Mouse (Mus musculus) erythroblast, embryonic 14.5 days (primary cell): ENCODE results near the gene Ttc7. TPM values are rescaled to one million over a fixed set of nuclear protein-coding genes. Genes with fewer than 3 reads are reported as not detected.

ENCODE experiments used
- H3K27me3 ChIP-seq: 2 replicates; pipeline ENCODE4 v1.6.1; 2012; ENCODE audit warnings: inconsistent platforms; ENCODE audit not compliant: control insufficient read depth
- H3K36me3 ChIP-seq: 2 replicates; pipeline ENCODE4 v1.6.1; 2012; ENCODE audit warnings: mild to moderate bottlenecking, inconsistent platforms; ENCODE audit not compliant: control insufficient read depth
- H3K4me1 ChIP-seq: 2 replicates; pipeline ENCODE4 v1.6.1; 2012; ENCODE audit warnings: inconsistent platforms; ENCODE audit not compliant: control insufficient read depth
- H3K4me3 ChIP-seq: replicated peaks from 2 replicates; pipeline ENCODE3; 2012; ENCODE audit warnings: moderate library complexity, mild to moderate bottlenecking, inconsistent platforms
- H3K9me3 ChIP-seq: 2 replicates; pipeline ENCODE4 v1.6.1; 2012; ENCODE audit warnings: low read length, inconsistent platforms, mixed read lengths; ENCODE audit not compliant: control insufficient read depth
- GATA1 ChIP-seq: IDR thresholded peaks from 2 replicates; pipeline ENCODE4 v1.6.1; 2012; ENCODE audit warnings: low read length, inconsistent platforms, mixed read lengths
- TAL1 ChIP-seq: IDR thresholded peaks from 3 replicates; pipeline ENCODE4 v1.6.1; 2012; ENCODE audit warnings: low read length, inconsistent platforms, mixed read lengths
- polyA plus RNA-seq: library from polyadenylated mRNA; stranded (reverse); fragments of >175 nt; gene quantifications from 2 replicates; pipeline ENCODE4 v1.2.3, GENCODE M21; 2012

The Ttc7 gene
- polyA plus RNA-seq, 1 experiment: 2.6 TPM

DNA sequence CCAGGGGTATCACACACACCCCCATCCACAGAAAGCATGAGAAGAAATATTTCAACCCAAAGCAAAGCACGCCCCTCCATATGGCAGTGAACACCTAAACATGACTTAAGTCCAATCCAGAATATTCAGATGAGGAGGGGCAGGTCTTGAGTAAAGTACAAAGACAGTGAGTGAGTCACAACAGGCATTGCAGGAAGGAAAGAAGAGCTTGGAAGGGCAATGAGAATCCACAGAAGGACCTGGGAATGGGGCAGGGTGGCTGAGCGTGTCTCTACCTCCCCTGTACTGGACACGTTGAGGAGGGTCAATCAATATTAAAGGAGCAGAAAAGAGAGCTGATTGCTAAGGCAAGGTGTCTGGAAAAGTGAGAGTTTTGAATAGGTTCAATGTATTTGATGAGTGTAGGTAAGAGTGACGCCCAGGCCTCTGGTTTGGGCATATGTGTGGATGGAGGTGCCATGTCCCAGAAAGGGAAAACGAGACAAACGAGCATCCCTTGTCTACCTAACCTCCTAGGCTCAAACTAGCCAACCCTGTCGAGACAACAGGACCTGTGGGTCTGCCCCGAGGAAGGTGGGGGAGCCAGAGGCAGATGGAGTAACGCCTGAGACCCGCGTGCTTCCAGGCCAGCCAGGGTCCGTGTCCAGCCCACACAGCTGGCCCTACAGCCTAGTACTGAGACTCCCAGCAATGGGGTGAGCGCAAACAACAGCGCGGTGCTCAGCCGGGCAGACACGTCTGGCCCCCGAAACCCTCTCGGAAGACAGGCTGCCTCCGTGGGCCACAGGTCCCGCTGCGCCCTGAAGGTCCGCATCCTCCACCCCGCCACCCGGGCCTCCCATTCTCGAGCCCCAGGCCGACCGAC, 17.5 kb upstream of the Ttc7 start:
- Histone ChIP-seq H3K27me3 (peaks cover 5% of the 10 kb centered on the region; the same call in 1 of the 2 replicates), H3K4me1 (peaks cover 30% of the 10 kb centered on the region), H3K36me3 (peaks cover 3% of the 10 kb centered on the region), H3K9me3 (peaks cover 3% of the 10 kb centered on the region; the same call in 1 of the 2 replicates), H3K4me3 (peak overlapping the region; percentile 86)
- TF ChIP-seq GATA1: no peak
- TF ChIP-seq TAL1: no peak

DNA sequence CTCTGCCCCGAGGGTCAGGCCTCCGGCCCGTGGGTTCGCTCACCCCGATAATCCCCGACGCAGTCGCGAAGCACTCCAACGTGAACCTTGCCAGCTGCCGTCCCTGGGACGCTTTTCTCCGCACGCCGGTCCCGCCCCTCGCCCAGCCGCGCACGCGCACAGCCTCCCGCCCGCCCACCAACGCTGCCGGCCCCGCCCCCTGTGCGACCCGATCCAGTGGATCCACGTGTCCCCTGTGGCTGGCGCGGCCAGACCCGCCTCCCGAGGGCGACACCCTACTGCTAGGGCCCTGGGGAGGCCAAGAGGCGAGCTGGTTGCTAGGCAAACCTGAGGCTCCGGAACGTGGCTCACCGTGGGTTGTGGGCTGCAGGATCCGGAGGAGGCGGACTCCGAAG, 16.9 kb upstream of the Ttc7 start, which contains the start of gene Mcfd2:
TSS of gene Mcfd2 (minus strand) at position 144 of the 395 bp plus-strand sequence.
- TF ChIP-seq GATA1 (no peak), TAL1 (no peak)
- H3K4me3 ChIP-seq: peak within 1 kb of the TSS; percentile 86
- peaks cover 30% of the 10 kb centered on the region for H3K4me1 ChIP-seq
- H3K27me3 ChIP-seq: peaks cover 5% of the 10 kb centered on the region; the same call in 1 of the 2 replicates
- peaks cover 3% of the 10 kb centered on the region for H3K36me3 ChIP-seq
- H3K9me3 ChIP-seq: peaks cover 3% of the 10 kb centered on the region; the same call in 1 of the 2 replicates

DNA sequence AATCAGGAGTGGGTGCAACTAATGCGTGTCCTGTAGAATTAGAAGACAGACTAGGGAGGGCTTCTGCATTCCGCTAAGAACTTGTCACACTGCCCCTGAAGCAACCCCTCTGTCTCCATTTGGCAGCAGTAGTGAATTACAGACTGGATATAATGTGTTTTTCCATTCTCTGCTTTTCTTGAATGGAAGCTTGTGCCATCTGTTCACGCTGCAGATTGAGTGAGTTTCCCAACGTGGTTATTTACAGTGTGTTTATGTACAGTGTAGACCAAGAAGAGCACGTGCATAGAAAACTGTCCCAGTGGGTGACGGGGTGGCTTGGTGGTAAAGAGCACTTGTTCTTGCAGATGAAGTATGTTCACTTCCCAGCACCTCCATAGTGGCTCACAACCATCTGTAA, 13.2 kb upstream of the Ttc7 start:
- Histone ChIP-seq H3K4me1 (peaks cover 20% of the 10 kb centered on the region), H3K9me3 (peaks cover 3% of the 10 kb centered on the region), H3K4me3 (no peak overlapping the region), H3K27me3 (peaks cover 8% of the 10 kb centered on the region), H3K36me3 (no peaks in the 10 kb centered on the region)
- no peak for TF ChIP-seq GATA1
- no peak for TF ChIP-seq TAL1

DNA sequence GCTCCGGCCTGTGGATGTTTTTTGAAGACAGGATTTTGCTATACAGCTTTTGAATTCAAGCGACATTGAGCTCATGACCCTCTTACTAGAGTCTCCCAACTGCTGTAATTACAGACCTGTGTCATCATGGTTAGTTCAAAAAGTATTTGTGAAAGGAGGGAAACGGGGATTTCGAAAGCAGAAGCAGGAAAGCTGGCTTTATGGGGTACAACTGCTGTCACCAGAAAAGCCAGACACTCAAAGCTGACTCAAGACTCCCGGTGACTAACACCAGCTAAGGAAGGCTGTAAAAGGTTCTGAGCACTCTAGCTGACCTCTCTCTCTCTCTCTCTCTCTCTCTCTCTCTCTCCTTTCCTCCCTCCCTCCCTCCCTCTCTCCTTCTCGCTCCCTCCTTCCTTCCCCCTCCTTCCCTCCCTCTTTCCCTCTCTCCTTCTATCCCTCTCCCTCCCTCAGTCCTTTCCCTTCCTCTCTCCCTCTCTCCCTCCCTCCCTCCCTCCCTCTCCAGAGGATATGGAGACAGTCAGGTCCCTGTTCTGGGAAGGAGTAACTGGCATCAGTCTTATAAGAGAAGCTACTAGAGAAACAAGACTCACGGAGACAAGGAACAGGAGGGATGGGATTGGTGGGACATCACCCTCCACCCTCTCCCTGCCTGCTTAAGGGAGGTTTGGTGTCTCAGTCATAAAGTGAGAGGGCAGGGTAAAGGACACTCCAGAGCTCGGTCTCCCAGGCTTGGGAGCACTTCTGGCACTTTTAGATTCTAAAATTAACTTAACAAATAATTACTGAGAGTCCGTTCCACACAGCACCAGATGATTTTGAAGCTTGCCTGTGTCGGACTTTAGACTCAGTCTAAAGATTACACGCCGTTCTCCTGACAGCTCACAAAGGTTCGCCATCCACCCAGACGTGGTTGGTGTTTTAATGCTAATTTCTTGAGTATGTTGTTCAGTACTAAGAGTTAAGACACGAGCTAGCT, 7.0 kb upstream of the Ttc7 start:
- Histone ChIP-seq H3K9me3 (peaks cover 3% of the 10 kb centered on the region), H3K4me3 (no peak overlapping the region), H3K4me1 (peaks cover 9% of the 10 kb centered on the region), H3K27me3 (peaks cover 5% of the 10 kb centered on the region; the same call in 1 of the 2 replicates), H3K36me3 (no peaks in the 10 kb centered on the region)
- TF ChIP-seq TAL1 (no peak), GATA1 (no peak)

DNA sequence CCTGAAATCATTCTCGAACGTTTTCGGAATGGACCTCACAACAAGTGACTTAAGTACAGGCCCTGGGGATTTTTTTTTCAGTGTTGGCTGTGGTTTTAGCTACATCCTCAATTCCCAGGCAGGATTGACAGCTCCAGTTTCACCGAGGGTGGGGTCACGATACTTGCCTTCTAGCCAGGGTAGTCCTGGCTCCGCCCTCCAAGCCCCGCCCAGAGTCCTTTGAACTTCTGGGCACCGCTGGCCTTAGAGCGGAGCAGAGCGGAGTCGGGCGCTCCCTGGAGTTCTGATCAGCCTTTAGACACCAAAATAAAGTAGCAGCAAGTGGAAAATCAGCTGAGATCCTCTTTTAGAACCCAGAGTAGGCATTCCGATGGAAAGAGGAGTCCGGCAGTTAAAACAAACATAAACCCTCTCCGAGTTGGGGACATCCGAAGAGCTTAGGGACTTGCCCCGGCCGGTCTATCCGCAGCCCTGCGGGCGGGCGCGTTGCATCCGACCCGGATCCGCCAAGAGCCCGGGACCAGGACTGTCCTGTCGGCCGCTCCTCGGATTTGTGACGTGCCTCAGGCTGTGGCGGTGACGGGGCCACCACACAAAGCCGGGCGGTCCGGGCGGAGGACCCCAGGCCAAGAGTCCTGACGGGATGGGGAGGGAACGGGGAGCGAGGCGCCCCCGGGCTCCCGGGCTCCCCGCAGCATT, 530 bp upstream of the Ttc7 start:
- Histone ChIP-seq H3K27me3 (no peaks in the 10 kb centered on the region), H3K9me3 (no peaks in the 10 kb centered on the region), H3K36me3 (peaks cover 20% of the 10 kb centered on the region), H3K4me1 (peaks cover 51% of the 10 kb centered on the region), H3K4me3 (peak overlapping the region; percentile 95)
- TF ChIP-seq TAL1: no peak

DNA sequence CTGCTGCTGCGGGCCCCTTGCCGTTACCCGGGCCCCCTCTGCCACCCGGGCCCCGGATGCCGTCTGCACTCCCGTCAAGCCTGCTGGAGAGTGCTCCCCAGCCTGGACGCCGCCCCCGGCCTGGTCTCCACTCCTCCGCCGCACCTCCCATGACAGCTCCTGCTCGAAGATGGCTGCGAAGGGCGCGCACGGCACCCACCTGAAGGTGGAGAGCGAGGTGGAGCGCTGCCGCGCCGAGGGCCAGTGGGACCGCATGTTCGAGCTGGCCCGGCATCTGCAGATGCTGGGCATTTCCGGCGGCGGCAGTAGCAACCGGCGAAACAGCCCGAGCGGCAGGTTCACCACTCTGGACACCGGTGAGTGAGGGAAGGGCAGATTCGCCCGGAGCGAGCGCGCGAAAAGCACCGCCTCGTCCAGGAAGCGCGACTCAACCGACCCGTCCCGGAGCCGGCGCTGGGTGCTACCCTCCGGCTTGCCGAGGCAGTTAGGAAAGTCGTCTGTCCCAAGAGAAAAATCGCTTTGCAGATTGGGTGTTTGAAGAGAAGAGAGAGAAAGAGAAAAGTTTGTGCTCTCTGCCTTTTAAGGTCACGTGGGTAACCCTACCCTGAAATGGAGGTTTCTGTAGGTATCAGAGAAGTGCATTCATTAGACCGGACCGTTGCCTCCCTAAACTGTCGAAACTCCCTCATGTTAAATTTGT, 519 bp downstream of the Ttc7 start:
- H3K27me3 ChIP-seq: no peaks in the 10 kb centered on the region
- H3K4me3 ChIP-seq: peak overlapping the region; percentile 95
- no peak for TF ChIP-seq GATA1
- no peak for TF ChIP-seq TAL1
- peaks cover 51% of the 10 kb centered on the region for H3K4me1 ChIP-seq
- H3K36me3 ChIP-seq: peaks cover 26% of the 10 kb centered on the region
- no peaks in the 10 kb centered on the region for H3K9me3 ChIP-seq

DNA sequence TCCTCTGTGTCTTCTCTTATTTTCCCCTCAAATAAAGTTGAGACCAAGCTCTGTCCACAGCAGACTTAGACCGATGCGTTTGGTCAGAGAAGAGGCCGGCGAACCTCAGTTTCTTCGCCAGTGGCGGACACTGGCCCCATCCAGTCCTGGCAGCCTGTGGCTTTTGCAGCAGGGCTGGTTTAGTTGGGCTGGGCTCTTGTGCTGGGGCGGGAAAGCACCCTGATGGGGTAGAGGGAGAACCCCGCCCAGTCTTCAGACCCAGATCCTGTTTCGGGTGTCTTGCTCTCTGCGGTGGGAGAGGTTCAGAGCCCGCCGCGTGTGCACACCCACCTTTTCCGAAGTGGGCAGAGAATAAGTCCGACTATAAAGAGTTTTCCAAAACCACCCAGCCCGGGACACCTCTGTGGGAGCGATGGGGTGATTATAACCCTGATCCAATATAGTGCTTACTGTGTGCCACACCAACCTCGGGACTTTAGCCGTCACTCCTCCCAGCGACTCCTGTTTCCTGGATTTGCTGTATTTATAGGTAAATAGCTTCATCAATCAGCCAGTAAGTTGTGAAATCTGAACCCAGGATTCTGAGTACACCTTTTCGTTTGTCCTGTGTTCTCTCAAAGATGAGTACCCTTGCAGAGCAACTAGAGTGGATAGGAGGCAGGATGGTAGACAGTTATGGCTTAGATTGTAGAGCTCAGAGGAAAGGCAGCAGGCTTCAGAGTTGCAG, 1.2 kb downstream of the Ttc7 start:
- TF ChIP-seq TAL1 (no peak), GATA1 (no peak)
- H3K9me3 ChIP-seq: no peaks in the 10 kb centered on the region
- peak overlapping the region; percentile 95 for H3K4me3 ChIP-seq
- no peaks in the 10 kb centered on the region for H3K27me3 ChIP-seq
- H3K4me1 ChIP-seq: peaks cover 51% of the 10 kb centered on the region
- peaks cover 32% of the 10 kb centered on the region for H3K36me3 ChIP-seq
